8 mouse cellular contexts compared by ENCODE assay signal in genomic region chr10:26752929-26753567, GRCm38 (mm10). TPM values are rescaled to one million over a fixed set of nuclear protein-coding genes. Genes with fewer than 3 reads are reported as not detected.
DNase-seq lines count a peak whose midpoint lies in the region; ATAC-seq and TF ChIP-seq lines count a peak whose summit lies in the region.

Arhgap18 (plus strand) TSS chr10:26753421.

- H3K36me3 ChIP-seq in thymus, adult 2 months (ENCODE audit: control insufficient read depth, insufficient read depth, low read length), result no peaks in the 10 kb centered on the region
- H3K36me3 ChIP-seq in embryonic facial prominence, embryonic 12.5 days, result no peaks in the 10 kb centered on the region
- H3K36me3 ChIP-seq in hindbrain, embryonic 13.5 days, result no peaks in the 10 kb centered on the region
- no peaks in the 10 kb centered on the region for H3K36me3 ChIP-seq in midbrain, embryonic 10.5 days

- 76% methylated on average over 11 of the region's 11 CpGs for WGBS in thymus, adult 2 months
- WGBS in embryonic facial prominence, embryonic 12.5 days, result 81% methylated on average over 11 of the region's 11 CpGs
- 82% methylated on average over 11 of the region's 11 CpGs for WGBS in hindbrain, embryonic 13.5 days
- 81% methylated on average over 11 of the region's 11 CpGs for WGBS in midbrain, embryonic 10.5 days

- H3K4me1 ChIP-seq in thymus, adult 2 months (replicated peaks; ENCODE audit: control insufficient read depth, insufficient read depth, low read length), result no peaks in the 10 kb centered on the region
- H3K4me1 ChIP-seq in embryonic facial prominence, embryonic 12.5 days, result no peaks in the 10 kb centered on the region
- peaks cover 3% of the 10 kb centered on the region; the same call in 1 of the 2 replicates for H3K4me1 ChIP-seq in hindbrain, embryonic 13.5 days (replicated peaks)
- H3K4me1 ChIP-seq in midbrain, embryonic 10.5 days, result peaks cover 9% of the 10 kb centered on the region

- no peak within 1 kb of the TSS for H3K27ac ChIP-seq in thymus, adult 2 months (ENCODE audit: control insufficient read depth, insufficient read depth, low read length)
- no peak within 1 kb of the TSS for H3K27ac ChIP-seq in embryonic facial prominence, embryonic 12.5 days
- no peak within 1 kb of the TSS for H3K27ac ChIP-seq in hindbrain, embryonic 13.5 days
- H3K27ac ChIP-seq in midbrain, embryonic 10.5 days (replicated peaks), result peak within 1 kb of the TSS; percentile 78

- TF ChIP-seq POLR2A in thymus, adult 2 months (IDR thresholded peaks at IDR 0.05; ENCODE audit: control insufficient read depth, extremely low read depth, insufficient read depth, low read length, poor library complexity), result no peak

- H3K9me3 ChIP-seq in embryonic facial prominence, embryonic 12.5 days, result no peaks in the 10 kb centered on the region
- H3K9me3 ChIP-seq in hindbrain, embryonic 13.5 days, result no peaks in the 10 kb centered on the region
- no peaks in the 10 kb centered on the region for H3K9me3 ChIP-seq in midbrain, embryonic 10.5 days (replicated peaks)

- no peaks in the 10 kb centered on the region for H3K27me3 ChIP-seq in thymus, adult 2 months (ENCODE audit: control insufficient read depth, insufficient read depth, low read length)
- no peaks in the 10 kb centered on the region for H3K27me3 ChIP-seq in embryonic facial prominence, embryonic 12.5 days
- no peaks in the 10 kb centered on the region for H3K27me3 ChIP-seq in hindbrain, embryonic 13.5 days
- H3K27me3 ChIP-seq in midbrain, embryonic 10.5 days (ENCODE audit: low read depth, poor library complexity, severe bottlenecking), result no peaks in the 10 kb centered on the region

- no peak within 1 kb of the TSS for H3K4me2 ChIP-seq in embryonic facial prominence, embryonic 12.5 days (replicated peaks)
- H3K4me2 ChIP-seq in hindbrain, embryonic 13.5 days, result no peak within 1 kb of the TSS

- TF ChIP-seq CTCF in thymus, adult 2 months (IDR thresholded peaks at IDR 0.05; ENCODE audit: borderline replicate concordance, control insufficient read depth, extremely low read depth, insufficient read depth, low read length, poor library complexity), result no peak

- DNase-seq in thymus, postnatal 0 days (ENCODE audit: low spot score), result no peak
- no peak for DNase-seq in thymus, adult 2 months
- DNase-seq in midbrain, embryonic 10.5 days (ENCODE audit: low spot score), result no peak
- DNase-seq in frontal cortex, postnatal 36 days (ENCODE audit: low spot score in 2 of 2), result no peak
- DNase-seq in cerebellum, postnatal 4 days (ENCODE audit: low spot score in 2 of 2), result no peak
- no peak for DNase-seq in B cell, adult 2 months

- H3K4me3 ChIP-seq in thymus, adult 2 months (ENCODE audit: control insufficient read depth, insufficient read depth, low read length), result no peak within 1 kb of the TSS
- H3K4me3 ChIP-seq in embryonic facial prominence, embryonic 12.5 days, result no peak within 1 kb of the TSS
- no peak within 1 kb of the TSS for H3K4me3 ChIP-seq in hindbrain, embryonic 13.5 days
- no peak within 1 kb of the TSS for H3K4me3 ChIP-seq in midbrain, embryonic 10.5 days

- ATAC-seq in embryonic facial prominence, embryonic 12.5 days (ENCODE audit: insufficient number of reproducible peaks, insufficient read depth, low FRiP score, low TSS enrichment), result no peak
- peak; percentile 51; the same call in 1 of the 2 replicates for ATAC-seq in hindbrain, embryonic 13.5 days (ENCODE audit: low FRiP score)

- H3K9ac ChIP-seq in embryonic facial prominence, embryonic 12.5 days, result no peak within 1 kb of the TSS
- H3K9ac ChIP-seq in hindbrain, embryonic 13.5 days, result no peak within 1 kb of the TSS

RNA-seq across cellular contexts. Expression of gene Arhgap18, which starts in this region (rescaled TPM):
- 12.9 and 14.8 TPM in 2 replicates for polyA plus RNA-seq in thymus, postnatal 0 days (2015; fragmentation: Nextera tagmentation; extraction: Ambion mirVana)
- 2.3 and 2.4 TPM in 2 replicates for polyA plus RNA-seq in thymus, adult 2 months (2012; rRNA removed)
- 17.0 and 18.9 TPM in 2 replicates for polyA plus RNA-seq in embryonic facial prominence, embryonic 12.5 days (2016; fragmentation: Nextera tagmentation; extraction: Ambion mirVana)
- polyA plus RNA-seq in hindbrain, embryonic 13.5 days (2015; fragmentation: Nextera tagmentation; extraction: Ambion mirVana), result 12.1 and 14.0 TPM in 2 replicates
- polyA plus RNA-seq in midbrain, embryonic 10.5 days (2016; fragmentation: Nextera tagmentation; extraction: Ambion mirVana), result 8.7 and 9.7 TPM in 2 replicates
